1 mouse cellular context compared by ENCODE assay signal in the genomic region with DNA sequence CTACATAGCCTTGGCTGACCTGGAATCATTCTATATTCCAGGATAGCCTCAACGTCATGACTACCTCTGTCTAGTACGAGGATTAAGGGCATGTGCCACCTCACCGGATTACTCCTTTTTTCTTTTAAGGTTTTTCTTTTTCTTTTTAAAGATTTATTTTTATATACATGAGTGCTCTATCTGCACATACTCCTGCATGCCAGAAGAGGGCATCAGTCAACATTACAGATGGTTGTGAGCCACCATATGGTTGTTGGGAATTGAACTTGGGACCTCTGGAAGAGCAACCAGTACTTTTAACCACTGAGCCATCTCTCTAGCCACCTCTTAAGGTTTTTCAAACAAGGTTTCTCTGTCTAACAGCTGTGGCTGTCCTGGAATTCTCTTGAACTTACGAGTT.
TF ChIP-seq lines count a peak whose summit lies in the region.

No protein-coding gene starts in this region.

TF ChIP-seq in MEL, 35 proteins besides CTCF, POLR2A, EP300 and RAD21 (continued from another document):
- TF ChIP-seq ZC3H11A (IDR thresholded peaks at IDR 0.05; ENCODE audit: low read depth, low read length) (peak; percentile 36; the same call in 1 of the 2 replicates), MYC (IDR thresholded peaks at IDR 0.05; ENCODE audit: low read depth, low read length) (no peak)
